Mouse (Mus musculus) CH12.LX (cell line): ENCODE data around the gene 2700081O15Rik. TPM values are rescaled to one million over a fixed set of nuclear protein-coding genes. Genes with fewer than 3 reads are reported as not detected.

ENCODE experiments used
- DNase-seq: peaks from one replicate; pipeline ENCODE4 v3.0.0-alpha.2; 2013; ENCODE audit errors: extremely low read depth
- H3K27ac ChIP-seq: 2 replicates; pipeline ENCODE4 v1.5.1; 2012; ENCODE audit warnings: low read depth, mild to moderate bottlenecking, control low read depth, moderate library complexity; ENCODE audit not compliant: insufficient read depth
- H3K27me3 ChIP-seq: replicated peaks from 2 replicates; pipeline ENCODE3; 2012; ENCODE audit warnings: inconsistent platforms
- H3K36me3 ChIP-seq, 2 experiments: replicated peaks in 1 of 2; 2 replicates each; pipeline versions ENCODE3 to v1.6.1; 2012; ENCODE audit warnings: inconsistent platforms in 1 of 2, low read length in 1 of 2, mild to moderate bottlenecking in 1 of 2, mixed read lengths in 1 of 2, moderate library complexity in 1 of 2; ENCODE audit not compliant: control insufficient read depth in 1 of 2, insufficient read depth in 1 of 2
- H3K4me1 ChIP-seq, 2 experiments: 2 replicates each; pipeline ENCODE4 v1.6.1; 2012; ENCODE audit warnings: inconsistent platforms in 1 of 2, moderate library complexity in 1 of 2; ENCODE audit not compliant: insufficient read depth in 2 of 2, control insufficient read depth in 1 of 2
- H3K4me2 ChIP-seq: 2 replicates; pipeline ENCODE4 v1.6.1; 2012; ENCODE audit warnings: low read depth, mild to moderate bottlenecking, control low read depth; ENCODE audit not compliant: poor library complexity, insufficient read depth, severe bottlenecking
- H3K4me3 ChIP-seq, 3 experiments: fragments of 150-350 bp in 1 of 3; sonication (generic) in 1 of 3; replicated peaks in 1 of 3; 2 replicates each; pipeline versions ENCODE3 to v1.5.1; 2011 to 2012; ENCODE audit warnings: low read depth in 2 of 3, low read length in 2 of 3, mild to moderate bottlenecking in 2 of 3, moderate library complexity in 2 of 3, control low read depth in 1 of 3, improper control_type of control experiment in 1 of 3, inconsistent platforms in 1 of 3, mixed read lengths in 1 of 3; ENCODE audit not compliant: poor library complexity in 1 of 3
- H3K79me2 ChIP-seq: replicated peaks from 2 replicates; pipeline ENCODE4 v1.6.1; 2012; ENCODE audit warnings: mild to moderate bottlenecking, moderate library complexity; ENCODE audit not compliant: control insufficient read depth, poor library complexity, insufficient read depth, severe bottlenecking; ENCODE audit errors: extremely low read depth
- H3K9ac ChIP-seq: 2 replicates; pipeline ENCODE4 v1.6.1; 2012; ENCODE audit warnings: low read depth, mild to moderate bottlenecking, control low read depth, moderate library complexity; ENCODE audit not compliant: insufficient read depth
- H3K9me3 ChIP-seq: replicated peaks from 2 replicates; pipeline ENCODE3; 2012; ENCODE audit warnings: low read length, inconsistent platforms, mixed read lengths
- BHLHE40 ChIP-seq: IDR thresholded peaks from 2 replicates; pipeline ENCODE4 v1.6.1; 2011; ENCODE audit warnings: mild to moderate bottlenecking, low read depth, low read length, improper control_type of control experiment
- CTCF ChIP-seq, 2 experiments: IDR thresholded peaks in 1 of 2; conservative IDR thresholded peaks in 1 of 2; 2 replicates each; pipeline ENCODE4 v1.5.1; 2011 to 2012; ENCODE audit warnings: low read depth in 2 of 2, low read length in 2 of 2, improper control_type of control experiment in 1 of 2, inconsistent platforms in 1 of 2, mild to moderate bottlenecking in 1 of 2, moderate library complexity in 1 of 2
- E2F4 ChIP-seq: IDR thresholded peaks from 2 replicates; pipeline ENCODE4 v1.6.1; 2011; ENCODE audit warnings: low read depth, low read length, improper control_type of control experiment; ENCODE audit not compliant: insufficient replicate concordance
- GABPA ChIP-seq: IDR thresholded peaks from 2 replicates; pipeline ENCODE4 v1.6.1; 2012; ENCODE audit warnings: low read depth, low read length, improper control_type of control experiment, inconsistent platforms; ENCODE audit not compliant: insufficient replicate concordance
- HCFC1 ChIP-seq: IDR thresholded peaks from 2 replicates; pipeline ENCODE4 v1.6.1; 2012; ENCODE audit warnings: low read depth, mild to moderate bottlenecking, inconsistent platforms, low read length, improper control_type of control experiment
- JUND ChIP-seq: conservative IDR thresholded peaks from 2 replicates; pipeline ENCODE4 v1.6.1; 2011; ENCODE audit warnings: low read depth, low read length, improper control_type of control experiment
- KAT2A ChIP-seq: IDR thresholded peaks from 2 replicates; pipeline ENCODE4 v1.6.1; 2012; ENCODE audit warnings: low read length, improper control_type of control experiment, inconsistent platforms; ENCODE audit not compliant: insufficient replicate concordance
- MAFK ChIP-seq: IDR thresholded peaks from 2 replicates; pipeline ENCODE4 v1.6.1; 2011; ENCODE audit warnings: low read length, improper control_type of control experiment; ENCODE audit not compliant: insufficient replicate concordance
- MAX ChIP-seq: IDR thresholded peaks from 2 replicates; pipeline ENCODE4 v1.6.1; 2011; ENCODE audit warnings: low read length, improper control_type of control experiment
- MEF2A ChIP-seq: IDR thresholded peaks from 2 replicates; pipeline ENCODE4 v1.6.1; 2014; ENCODE audit warnings: low read depth, mild to moderate bottlenecking, inconsistent platforms, low read length, improper control_type of control experiment, borderline replicate concordance
- NELFE ChIP-seq: IDR thresholded peaks from 2 replicates; pipeline ENCODE4 v1.6.1; 2011; ENCODE audit warnings: low read depth, low read length, improper control_type of control experiment
- NRF1 ChIP-seq: IDR thresholded peaks from 2 replicates; pipeline ENCODE4 v1.6.1; 2014; ENCODE audit warnings: low read depth, mild to moderate bottlenecking, inconsistent platforms, low read length, improper control_type of control experiment, moderate library complexity
- POLR2A ChIP-seq: IDR thresholded peaks from 2 replicates; pipeline ENCODE4 v1.6.1; 2011; ENCODE audit warnings: low read depth, mild to moderate bottlenecking, improper control_type of control experiment, low read length
- RAD21 ChIP-seq: IDR thresholded peaks from 2 replicates; pipeline ENCODE4 v1.6.1; 2011; ENCODE audit warnings: low read depth, mild to moderate bottlenecking, low read length, improper control_type of control experiment, moderate library complexity
- SMC3 ChIP-seq: IDR thresholded peaks from 2 replicates; pipeline ENCODE4 v1.6.1; 2011; ENCODE audit warnings: low read depth, low read length, improper control_type of control experiment
- TBP ChIP-seq: conservative IDR thresholded peaks from 2 replicates; pipeline ENCODE4 v1.6.1; 2011; ENCODE audit warnings: low read depth, low read length, improper control_type of control experiment
- TCF12 ChIP-seq: IDR thresholded peaks from 2 replicates; pipeline ENCODE4 v1.6.1; 2014; ENCODE audit warnings: low read depth, mild to moderate bottlenecking, inconsistent platforms, low read length, improper control_type of control experiment
- UBTF ChIP-seq: IDR thresholded peaks from 2 replicates; pipeline ENCODE4 v1.6.1; 2012; ENCODE audit warnings: low read depth, mild to moderate bottlenecking, inconsistent platforms, low read length, improper control_type of control experiment, moderate library complexity
- USF1 ChIP-seq: IDR thresholded peaks from 2 replicates; pipeline ENCODE4 v1.6.1; 2014; ENCODE audit warnings: low read depth, mild to moderate bottlenecking, inconsistent platforms, low read length, improper control_type of control experiment
- USF2 ChIP-seq: conservative IDR thresholded peaks from 2 replicates; pipeline ENCODE4 v1.6.1; 2011; ENCODE audit warnings: low read depth, low read length, improper control_type of control experiment
- ZC3H11A ChIP-seq: IDR thresholded peaks from 2 replicates; pipeline ENCODE4 v1.6.1; 2012; ENCODE audit warnings: low read depth, mild to moderate bottlenecking, inconsistent platforms, low read length, improper control_type of control experiment
- ZMIZ1 ChIP-seq: IDR thresholded peaks from 2 replicates; pipeline ENCODE4 v1.6.1; 2012; ENCODE audit warnings: low read depth, mild to moderate bottlenecking, inconsistent platforms, low read length, improper control_type of control experiment
- ZNF384 ChIP-seq: IDR thresholded peaks from 2 replicates; pipeline ENCODE4 v1.6.1; 2012; ENCODE audit warnings: low read depth, low read length, improper control_type of control experiment, inconsistent platforms
- dilution Hi-C: fragments of 300-500 bp; cut with MboI; formaldehyde crosslinking; loops from 2 replicates; pipeline ENCODE4 v1.14.3; 2020; ENCODE audit warnings: low sequenced_read_pairs; ENCODE audit not compliant: extremely low pct_unique_long_range_greater_than_20kb, extremely low pct_ligation_motif_present
- in situ Hi-C: fragments of 300-500 bp; cut with MboI; formaldehyde crosslinking; loops from 3 replicates; pipeline ENCODE4 v1.14.3; 2019; ENCODE audit warnings: low sequenced_read_pairs, low pct_ligation_motif_present, low pct_unique_long_range_greater_than_20kb, mixed read lengths
- polyA plus RNA-seq: library from polyadenylated mRNA; unstranded; fragments of >175 nt; gene quantifications from 2 replicates; pipeline ENCODE4 v1.2.1, GENCODE M21; 2012; ENCODE audit warnings: low read depth; ENCODE audit not compliant: insufficient read length
- total RNA-seq, 2 experiments: library from RNA; depleted of rRNA; stranded (reverse); fragments of 300-350 nt in 1 of 2; fragments of >200 nt in 1 of 2; gene quantifications; 2 replicates each; pipeline ENCODE4 v1.2.3; 2012 to 2014

Gene 2700081O15Rik
- total and polyA plus RNA-seq, 3 experiments: 7.2 to 12.3 (median 9.8) TPM

DNA sequence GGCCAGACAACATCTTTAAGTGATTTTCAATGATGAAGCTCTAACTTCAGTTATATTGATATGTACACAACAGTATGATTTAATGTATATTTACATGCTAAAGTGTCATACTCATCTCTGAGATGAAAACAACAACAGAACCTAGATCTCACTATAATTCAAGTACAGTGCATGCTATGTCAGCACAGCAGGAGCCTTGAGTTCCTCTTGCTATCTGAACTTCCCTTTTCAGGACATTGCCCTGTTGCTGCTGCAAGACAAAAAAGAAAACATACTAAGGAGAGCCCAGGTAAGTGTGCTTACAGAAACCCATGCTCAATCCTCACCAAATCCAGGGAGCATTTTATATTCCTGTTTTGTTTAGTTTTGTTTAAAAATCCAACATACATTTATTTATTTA is 20.9 kb downstream of the 2700081O15Rik start:
- Histone ChIP-seq H3K27me3 (no peaks in the 10 kb centered on the region), H3K9me3 (no peaks in the 10 kb centered on the region), H3K79me2 (0 out of 2 replicates have a peak, but pooled peaks cover 5% of the 10 kb centered on the region), H3K4me2 (no peak overlapping the region), H3K4me3 (no peak overlapping the region), H3K36me3 (peaks cover 11 to 42% of the 10 kb centered on the region in 2 experiments), H3K9ac (no peak overlapping the region), H3K27ac (no peak overlapping the region), H3K4me1 (peaks cover 0 to 8% of the 10 kb centered on the region in 2 experiments; a peak in 1 of 4 replicates)
- dilution Hi-C loops (no loop called here), in situ Hi-C loops (no loop called here)
- DNase-seq: no peak
- TF ChIP-seq SMC3 (no peak), TBP (no peak), USF2 (no peak), NELFE (no peak), MEF2A (no peak), POLR2A (no peak), JUND (no peak), E2F4 (no peak), CTCF (conservative IDR thresholded peaks at IDR 0.05 in 1 of 2, IDR thresholded peaks at IDR 0.05 in 1 of 2; ENCODE audit: low read depth in 2 of 2, low read length in 2 of 2) (no peak), MAFK (no peak), ZMIZ1 (no peak), HCFC1 (no peak), TCF12 (no peak), GABPA (no peak)

DNA sequence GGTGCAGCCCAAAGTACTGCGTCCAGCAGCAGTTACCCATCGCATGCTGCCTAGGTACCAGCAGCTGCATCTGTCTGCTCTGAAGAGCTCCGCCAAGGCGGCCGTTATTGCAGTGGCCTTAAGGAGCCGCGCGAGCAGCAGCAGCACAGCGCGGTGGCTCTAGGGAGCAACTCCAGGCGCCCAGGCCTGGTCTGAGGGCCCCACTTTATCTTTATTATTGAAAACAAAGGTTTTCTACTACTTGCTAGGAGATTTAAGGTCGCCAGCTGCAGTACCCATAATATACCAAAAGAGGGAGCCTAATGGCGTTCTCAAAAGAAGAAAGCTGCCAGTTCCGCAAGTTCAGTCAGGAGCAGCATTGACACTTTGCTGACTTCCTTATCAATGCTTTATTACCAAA is 24.1 kb downstream of the 2700081O15Rik start:
- in situ Hi-C loops: no loop called here
- no peak overlapping the region for H3K9ac ChIP-seq
- DNase-seq: peak; percentile 62

More for the DNA sequence above, 24.1 kb downstream of the 2700081O15Rik start:
- 0 out of 2 replicates have a peak, but pooled peaks cover 5% of the 10 kb centered on the region for H3K79me2 ChIP-seq
- H3K4me1 ChIP-seq: peaks cover 0 to 20% of the 10 kb centered on the region in 2 experiments; a peak in 2 of 4 replicates
- no peak overlapping the region for H3K4me2 ChIP-seq
- H3K27me3 ChIP-seq: no peaks in the 10 kb centered on the region
- H3K9me3 ChIP-seq: no peaks in the 10 kb centered on the region
- peaks cover 0 to 41% of the 10 kb centered on the region in 2 experiments for H3K36me3 ChIP-seq
- dilution Hi-C loops: no loop called here
- H3K4me3 ChIP-seq: no peak overlapping the region
- no peak overlapping the region for H3K27ac ChIP-seq
- TF ChIP-seq RAD21 (peak; percentile 43), KAT2A (no peak), BHLHE40 (no peak), HCFC1 (no peak), SMC3 (peak; percentile 61), MEF2A (no peak), MAX (no peak), POLR2A (no peak), NELFE (no peak), ZNF384 (no peak), UBTF (no peak), ZC3H11A (no peak), USF1 (no peak), NRF1 (no peak), CTCF (conservative IDR thresholded peaks at IDR 0.05 in 1 of 2, IDR thresholded peaks at IDR 0.05 in 1 of 2; ENCODE audit: low read depth in 2 of 2, low read length in 2 of 2) (peak; percentile 65 to 69; a peak in 3 of 4 replicates), GABPA (no peak)
